Mouse (Mus musculus) limb, embryonic 11.5 days (tissue): ENCODE data around the gene Irgc1. TPM values are rescaled to one million over a fixed set of nuclear protein-coding genes. Genes with fewer than 3 reads are reported as not detected.
A peak's percentile ranks its signal among the peaks of the same experiment; 100 is the strongest.

Source experiments
- ATAC-seq: fragments of 200-750 bp; cut with Nextera tagmentation; 2 replicates; pipeline ENCODE4 v1.8.0; 2017; ENCODE audit warnings: low read depth; ENCODE audit not compliant: insufficient number of reproducible peaks, low FRiP score, low TSS enrichment
- DNase-seq: peaks from one replicate; pipeline ENCODE4 v3.0.0-alpha.2; 2015; ENCODE audit warnings: low spot score
- H3K27ac ChIP-seq: fragments of 300-500 bp; sonication (generic); replicated peaks from 2 replicates; pipeline ENCODE4 v1.5.1; 2014; ENCODE audit warnings: low read depth, mild to moderate bottlenecking, low read length
- H3K27me3 ChIP-seq: fragments of 300-500 bp; sonication (generic); 2 replicates; pipeline ENCODE4 v1.6.1; 2014; ENCODE audit warnings: mild to moderate bottlenecking, low read length, mixed read lengths; ENCODE audit not compliant: control insufficient read depth, insufficient read depth
- H3K36me3 ChIP-seq: fragments of 300-500 bp; sonication (generic); 2 replicates; pipeline ENCODE4 v1.6.1; 2014; ENCODE audit warnings: mild to moderate bottlenecking, low read length, moderate library complexity, mixed read lengths; ENCODE audit not compliant: control insufficient read depth, insufficient read depth
- H3K4me1 ChIP-seq: fragments of 300-500 bp; sonication (generic); 2 replicates; pipeline ENCODE4 v1.6.1; 2014; ENCODE audit warnings: low read length, mixed read lengths; ENCODE audit not compliant: control insufficient read depth, insufficient read depth
- H3K4me2 ChIP-seq: fragments of 300-500 bp; sonication (generic); 2 replicates; pipeline ENCODE4 v1.6.1; 2014; ENCODE audit warnings: low read depth, mild to moderate bottlenecking, moderate library complexity; ENCODE audit not compliant: severe bottlenecking
- H3K4me3 ChIP-seq: fragments of 300-500 bp; sonication (generic); 2 replicates; pipeline ENCODE4 v1.5.1; 2014; ENCODE audit warnings: low read depth, low read length
- H3K9ac ChIP-seq: fragments of 300-500 bp; sonication (generic); 2 replicates; pipeline ENCODE4 v1.6.1; 2014; ENCODE audit warnings: mild to moderate bottlenecking, low read length
- H3K9me3 ChIP-seq: fragments of 300-500 bp; sonication (generic); 2 replicates; pipeline ENCODE4 v1.6.1; 2016; ENCODE audit warnings: low read length; ENCODE audit not compliant: control insufficient read depth
- WGBS: fragments of 180-500 bp; shearing (Covaris S2); extraction: QIAGEN DNeasy Blood & Tissue Kit; methylation state at CpG from one replicate; pipeline ENCODE4 v1.1.7; 2014; 5-methylcytosine and 5-hydroxymethylcytosine counted together
- polyA plus RNA-seq: library from polyadenylated mRNA; unstranded; fragments of >200 nt; fragmentation: Nextera tagmentation; extraction: Ambion mirVana; gene quantifications from 2 replicates; pipeline ENCODE4 v1.2.1, GENCODE M21; 2014

Gene Irgc1
- polyA plus RNA-seq, 1 experiment from 2014 or later, result not detected

DNA sequence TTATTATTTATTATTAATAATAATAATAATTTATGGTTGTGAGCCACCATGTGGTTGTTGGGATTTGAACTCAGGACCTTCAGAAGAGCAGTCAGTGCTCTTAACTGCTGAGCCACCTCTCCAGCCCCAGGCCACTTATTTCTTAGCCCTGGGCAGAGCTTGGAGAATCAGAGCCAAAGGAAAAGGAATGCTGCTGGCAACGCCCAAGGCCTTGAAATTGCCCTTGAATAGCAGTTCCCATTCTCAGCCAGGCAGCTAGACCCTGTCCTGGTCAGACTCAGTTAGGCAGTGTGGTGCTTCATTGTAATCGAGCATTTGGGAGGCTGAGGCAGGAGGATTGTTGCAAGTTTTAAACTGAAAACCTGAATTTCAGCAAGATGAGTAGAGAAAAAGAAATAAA, 2.1 kb upstream of the Irgc1 start:
- WGBS, result 77% methylated on average over 2 of the region's 2 CpGs
- no peaks in the 10 kb centered on the region for H3K36me3 ChIP-seq
- H3K9me3 ChIP-seq, result no peaks in the 10 kb centered on the region
- H3K4me2 ChIP-seq, result no peak overlapping the region
- H3K27ac ChIP-seq, result no peak overlapping the region
- H3K4me3 ChIP-seq, result no peak overlapping the region
- 0 out of 2 replicates have a peak, but pooled peaks cover 4% of the 10 kb centered on the region for H3K4me1 ChIP-seq
- H3K9ac ChIP-seq, result no peak overlapping the region
- ATAC-seq, result no peak
- H3K27me3 ChIP-seq, result no peaks in the 10 kb centered on the region
- DNase-seq, result no peak

DNA sequence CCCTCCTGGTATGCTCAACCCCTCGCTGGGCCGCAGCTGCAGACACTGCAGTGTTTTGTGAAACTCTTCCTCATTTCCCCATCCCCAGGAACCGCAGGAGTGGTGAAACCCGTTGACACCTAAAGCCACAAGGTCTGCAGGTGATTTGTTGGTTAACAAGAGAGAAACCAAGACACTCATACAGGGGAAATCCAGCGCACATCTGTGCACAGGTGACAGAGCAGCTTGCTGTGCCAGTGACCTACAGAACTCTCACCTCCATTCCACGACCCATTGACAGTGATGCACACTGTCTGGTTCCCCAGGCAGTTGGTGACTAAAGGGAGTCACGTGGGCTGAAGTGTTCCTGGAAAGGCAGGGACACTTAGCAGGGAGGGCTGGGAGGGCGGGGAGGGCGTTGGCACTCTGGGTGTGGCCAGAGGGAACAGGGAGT, 1.5 kb downstream of the Irgc1 start:
- WGBS, result 62% methylated on average over 9 of the region's 9 CpGs
- DNase-seq, result no peak
- H3K27ac ChIP-seq, result no peak overlapping the region

DNA sequence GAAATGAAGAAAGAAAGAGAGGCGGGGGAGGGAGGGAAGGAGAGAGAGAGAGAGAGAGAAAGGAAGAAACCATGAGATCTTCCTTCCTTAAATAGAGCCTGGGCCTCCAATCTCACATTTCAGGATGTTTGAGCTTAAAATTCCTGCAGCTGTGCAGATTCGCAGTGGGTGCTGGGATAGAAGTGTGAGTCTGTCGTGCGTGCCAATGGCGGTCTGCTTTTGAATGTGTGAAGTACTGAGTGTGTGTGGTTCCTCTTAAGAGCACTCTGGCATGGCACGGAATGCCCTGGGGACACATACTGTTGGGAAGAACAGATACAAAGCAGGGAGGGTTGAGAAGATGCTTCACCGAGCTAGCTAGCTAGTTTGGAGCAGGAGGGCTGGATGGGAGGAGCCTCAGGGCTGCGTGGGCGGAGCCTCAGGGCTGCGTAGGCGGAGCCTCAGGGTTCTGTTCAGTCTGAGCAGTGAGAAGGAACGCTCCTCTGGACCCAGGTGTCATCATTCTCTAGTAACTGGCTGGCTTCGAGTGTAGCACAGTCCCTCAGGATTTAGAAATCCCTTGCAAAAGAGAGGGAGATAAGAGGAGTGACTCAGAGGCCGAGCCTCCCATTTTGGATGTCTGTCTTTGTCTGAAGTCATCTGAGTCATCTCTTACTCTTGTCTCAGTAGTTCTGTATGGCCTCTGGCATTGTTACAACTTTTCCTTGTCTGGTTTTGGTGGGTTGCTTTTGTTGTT, 3.1 kb downstream of the Irgc1 start:
- DNase-seq, result no peak

More for the DNA sequence above, 1.5 kb downstream of the Irgc1 start:
- Histone ChIP-seq H3K27me3 (no peaks in the 10 kb centered on the region), H3K4me1 (no peaks in the 10 kb centered on the region), H3K9me3 (peaks cover 3% of the 10 kb centered on the region; the same call in 1 of the 2 replicates), H3K4me2 (no peak overlapping the region), H3K36me3 (no peaks in the 10 kb centered on the region), H3K4me3 (no peak overlapping the region), H3K9ac (no peak overlapping the region)
- ATAC-seq, result no peak

DNA sequence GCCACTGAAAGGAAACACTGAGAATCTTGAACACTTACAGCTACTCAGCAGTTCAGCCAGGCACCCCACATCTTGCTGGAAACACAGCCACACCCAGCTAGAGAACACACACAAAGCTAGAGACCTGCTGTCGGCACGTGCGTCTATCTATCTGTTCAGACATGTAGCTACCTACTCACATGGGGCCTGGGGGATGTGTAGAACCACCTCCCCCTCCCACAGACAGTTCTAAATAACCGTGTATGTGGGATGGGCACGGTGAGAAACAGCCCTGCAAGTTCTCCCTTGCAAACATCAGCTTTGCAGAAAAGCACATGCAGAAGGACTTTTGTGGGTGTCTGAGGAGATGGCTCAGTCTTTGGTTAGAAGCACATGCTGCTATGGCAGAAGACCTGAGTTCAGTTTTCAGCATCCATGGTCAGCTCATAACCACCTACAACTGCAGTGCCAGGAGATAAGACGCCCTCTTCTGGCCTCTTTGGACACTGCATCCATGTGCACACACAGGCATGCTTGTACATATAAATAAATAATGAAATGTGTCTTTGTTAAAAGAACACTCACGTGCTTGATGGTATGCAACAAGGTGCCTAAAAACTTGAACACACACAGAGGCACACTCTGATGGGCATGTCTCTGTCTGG, 5.3 kb downstream of the Irgc1 start:
- H3K4me3 ChIP-seq, result no peak overlapping the region
- H3K9ac ChIP-seq, result no peak overlapping the region
- no peaks in the 10 kb centered on the region for H3K4me1 ChIP-seq
- H3K27ac ChIP-seq, result no peak overlapping the region
- H3K9me3 ChIP-seq, result peaks cover 3% of the 10 kb centered on the region; the same call in 1 of the 2 replicates
- ATAC-seq (no peak), DNase-seq (no peak)
- 79% methylated on average over 7 of the region's 7 CpGs for WGBS
- H3K4me2 ChIP-seq, result no peak overlapping the region
- H3K27me3 ChIP-seq, result no peaks in the 10 kb centered on the region
- no peaks in the 10 kb centered on the region for H3K36me3 ChIP-seq

More for the DNA sequence above, 3.1 kb downstream of the Irgc1 start:
- Histone ChIP-seq H3K4me1 (no peaks in the 10 kb centered on the region), H3K27ac (no peak overlapping the region), H3K4me3 (no peak overlapping the region), H3K27me3 (no peaks in the 10 kb centered on the region), H3K36me3 (no peaks in the 10 kb centered on the region), H3K9ac (no peak overlapping the region), H3K4me2 (no peak overlapping the region), H3K9me3 (peaks cover 3% of the 10 kb centered on the region; the same call in 1 of the 2 replicates)
- ATAC-seq, result no peak
- WGBS, result 63% methylated on average over 14 of the region's 14 CpGs

DNA sequence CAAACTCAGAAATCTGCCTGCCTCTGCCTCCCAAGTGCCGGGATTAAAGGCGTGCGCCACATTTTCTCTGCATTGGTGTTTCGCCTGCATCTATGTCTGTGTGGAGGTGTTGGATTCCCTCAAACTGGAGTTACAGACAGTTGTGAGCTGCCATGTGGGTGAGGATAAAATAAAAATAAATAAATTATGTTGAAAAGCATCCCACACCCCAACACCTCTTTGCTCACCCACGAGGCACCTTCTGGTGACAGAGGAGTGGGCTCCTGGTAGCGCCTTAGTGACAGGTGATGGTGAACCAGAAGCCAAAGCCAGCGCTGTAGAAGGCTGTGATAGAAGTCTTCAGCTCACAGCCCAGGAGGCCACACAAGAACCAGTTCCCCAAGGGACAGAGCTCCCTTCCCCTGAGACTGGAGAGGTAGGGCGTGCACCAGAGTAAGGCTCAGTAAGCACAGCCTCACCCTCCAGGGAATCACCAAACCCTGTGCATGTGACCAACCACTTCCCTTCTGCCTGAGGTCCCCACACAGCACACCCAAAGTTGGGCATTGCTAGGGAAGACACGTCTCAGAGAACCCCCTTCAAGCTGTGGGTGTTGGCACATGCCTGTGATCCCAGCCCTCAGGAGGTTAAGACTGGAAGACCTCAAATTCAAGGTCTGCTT, 6.7 kb downstream of the Irgc1 start:
- ATAC-seq, result no peak
- Histone ChIP-seq H3K9ac (no peak overlapping the region), H3K36me3 (no peaks in the 10 kb centered on the region), H3K27ac (no peak overlapping the region), H3K9me3 (peaks cover 3% of the 10 kb centered on the region; the same call in 1 of the 2 replicates), H3K4me3 (no peak overlapping the region), H3K27me3 (no peaks in the 10 kb centered on the region), H3K4me2 (no peak overlapping the region), H3K4me1 (no peaks in the 10 kb centered on the region)
- 91% methylated on average over 9 of the region's 9 CpGs for WGBS
- DNase-seq, result no peak

DNA sequence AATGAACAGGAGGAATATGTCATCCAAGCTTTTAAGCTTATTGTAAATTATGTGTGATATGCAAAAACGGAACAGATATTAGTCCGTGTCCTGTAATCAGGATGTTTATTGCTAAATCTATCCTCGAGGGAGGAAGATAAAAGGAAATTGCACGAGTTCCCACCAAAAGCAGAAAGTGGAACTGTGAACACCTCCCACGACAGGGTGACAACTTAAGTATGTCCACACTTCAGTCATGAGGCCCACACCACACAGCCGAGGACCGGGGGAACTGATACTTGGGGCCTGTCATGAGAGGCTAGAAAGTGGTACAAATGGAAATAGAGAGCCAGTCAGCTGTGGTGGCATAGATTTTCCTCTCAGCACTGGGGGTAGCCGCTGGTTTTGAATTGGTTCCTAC, 9.8 kb downstream of the Irgc1 start:
- Histone ChIP-seq H3K9me3 (no peaks in the 10 kb centered on the region; the same call in 1 of the 2 replicates), H3K4me1 (no peaks in the 10 kb centered on the region), H3K9ac (no peak overlapping the region), H3K4me3 (no peak overlapping the region), H3K27me3 (no peaks in the 10 kb centered on the region), H3K36me3 (no peaks in the 10 kb centered on the region), H3K4me2 (no peak overlapping the region), H3K27ac (no peak overlapping the region)
- ATAC-seq (no peak), DNase-seq (no peak)
- WGBS, result 80% methylated on average over 8 of the region's 8 CpGs

DNA sequence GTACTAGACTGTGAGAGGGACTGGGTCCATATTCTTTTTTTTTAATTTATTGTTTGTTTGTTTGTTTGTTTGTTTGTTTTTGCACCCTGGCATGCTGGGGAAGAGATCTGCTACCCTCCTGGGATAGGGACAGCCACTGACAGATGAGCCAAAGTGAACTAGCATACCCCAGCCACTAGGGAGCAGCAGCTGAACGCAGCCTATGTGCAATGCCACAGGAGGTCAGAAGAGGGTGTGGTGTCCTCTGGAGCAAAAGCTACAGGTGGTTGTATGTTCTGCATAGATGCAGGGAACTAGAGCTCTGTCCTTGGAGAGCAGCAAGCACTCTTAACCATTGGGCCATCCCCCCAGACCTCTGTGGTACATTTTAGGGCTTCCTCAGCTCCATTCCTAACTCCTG, 10.3 kb downstream of the Irgc1 start:
- DNase-seq (peak; percentile 71), ATAC-seq (no peak)
- no peak overlapping the region for H3K27ac ChIP-seq
- H3K9me3 ChIP-seq, result no peaks in the 10 kb centered on the region; the same call in 1 of the 2 replicates
- no peak overlapping the region for H3K4me2 ChIP-seq
- H3K36me3 ChIP-seq, result no peaks in the 10 kb centered on the region
- no peaks in the 10 kb centered on the region for H3K4me1 ChIP-seq
- no peak overlapping the region for H3K4me3 ChIP-seq
- no peaks in the 10 kb centered on the region for H3K27me3 ChIP-seq
- WGBS, result 9% methylated on average over 1 of the region's 1 CpGs
- no peak overlapping the region for H3K9ac ChIP-seq

DNA sequence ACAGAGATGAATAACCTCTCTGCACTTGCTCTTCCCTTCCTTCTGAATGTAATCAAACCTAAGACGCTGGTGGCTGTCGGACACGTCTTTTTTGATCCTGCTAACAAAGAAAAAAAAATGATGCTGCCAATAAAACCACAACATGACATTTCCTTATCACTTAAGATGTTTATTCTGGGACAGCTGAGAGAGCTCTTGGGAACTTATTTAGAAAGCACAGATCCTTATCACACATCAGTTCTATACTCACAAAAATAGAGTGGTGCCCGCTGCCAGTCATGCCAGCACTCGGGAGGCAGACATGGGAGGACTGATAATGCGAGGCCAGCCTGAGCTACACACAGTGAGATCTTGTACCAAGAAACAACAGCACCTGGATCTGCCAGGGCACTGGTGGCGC, 12.2 kb downstream of the Irgc1 start:
- no peaks in the 10 kb centered on the region for H3K9me3 ChIP-seq
- WGBS, result 79% methylated on average over 7 of the region's 7 CpGs
- H3K27me3 ChIP-seq, result no peaks in the 10 kb centered on the region

More for the DNA sequence above, 12.2 kb downstream of the Irgc1 start:
- Histone ChIP-seq H3K4me2 (no peak overlapping the region), H3K9ac (no peak overlapping the region), H3K4me1 (no peaks in the 10 kb centered on the region), H3K4me3 (no peak overlapping the region), H3K36me3 (no peaks in the 10 kb centered on the region), H3K27ac (no peak overlapping the region)
- no peak for DNase-seq
- ATAC-seq, result no peak
